Mouse (Mus musculus): ENCODE data around the gene Enah. TPM values are rescaled to one million over a fixed set of nuclear protein-coding genes. Genes with fewer than 3 reads are reported as not detected.

Enah gene
- polyA plus RNA-seq, 1 experiment from 2014 or later = 22.7 TPM

- Histone ChIP-seq H3K36me3 (no peaks in the 10 kb centered on the region), H3K9me3 (replicated peaks) (no peaks in the 10 kb centered on the region), H3K4me3 (no peak overlapping the region), H3K27me3 (replicated peaks) (0 out of 2 replicates have a peak, but pooled peaks cover 5% of the 10 kb centered on the region), H3K9ac (no peak overlapping the region), H3K4me1 (replicated peaks) (peaks cover 12% of the 10 kb centered on the region), H3K27ac (ENCODE audit: poor library complexity, severe bottlenecking) (no peak overlapping the region), H3K4me2 (no peak overlapping the region)
- 75% methylated on average over 3 of the region's 3 CpGs for WGBS
- no peak for ATAC-seq (ENCODE audit: insufficient number of reproducible peaks, low FRiP score)
These were observed 143.1 kb downstream of the Enah start for GRCm38 (mm10) chr1:181876656-181877055.

- no peak for ATAC-seq (ENCODE audit: insufficient number of reproducible peaks, low FRiP score)
- WGBS = 63% methylated on average over 9 of the region's 9 CpGs
- no peaks in the 10 kb centered on the region for H3K36me3 ChIP-seq
These were observed 146.5 kb downstream of the Enah start for GRCm38 (mm10) chr1:181873086-181873920.

GRCm38 (mm10) chr1:181872639-181873038 is 147.2 kb downstream of the Enah start:
- H3K36me3 ChIP-seq = no peaks in the 10 kb centered on the region
- peaks cover 8% of the 10 kb centered on the region; the same call in 1 of the 2 replicates for H3K4me1 ChIP-seq (replicated peaks)
- H3K4me3 ChIP-seq = no peak overlapping the region
- no peak for ATAC-seq (ENCODE audit: insufficient number of reproducible peaks, low FRiP score)
- WGBS = 63% methylated on average over 3 of the region's 3 CpGs
- H3K27ac ChIP-seq (ENCODE audit: poor library complexity, severe bottlenecking) = no peak overlapping the region
- no peaks in the 10 kb centered on the region for H3K27me3 ChIP-seq (replicated peaks)
- H3K9ac ChIP-seq = no peak overlapping the region
- H3K9me3 ChIP-seq (replicated peaks) = no peaks in the 10 kb centered on the region
- no peak overlapping the region for H3K4me2 ChIP-seq

More at GRCm38 (mm10) chr1:181873086-181873920, 146.5 kb downstream of the Enah start:
- Histone ChIP-seq H3K4me3 (no peak overlapping the region), H3K4me2 (no peak overlapping the region), H3K4me1 (replicated peaks) (peaks cover 8% of the 10 kb centered on the region; the same call in 1 of the 2 replicates), H3K9ac (no peak overlapping the region), H3K27me3 (replicated peaks) (0 out of 2 replicates have a peak, but pooled peaks cover 5% of the 10 kb centered on the region), H3K27ac (ENCODE audit: poor library complexity, severe bottlenecking) (no peak overlapping the region), H3K9me3 (replicated peaks) (no peaks in the 10 kb centered on the region)

GRCm38 (mm10) chr1:181866429-181867280 is 153.1 kb downstream of the Enah start:
- no peaks in the 10 kb centered on the region for H3K36me3 ChIP-seq
- H3K9me3 ChIP-seq (replicated peaks) = no peaks in the 10 kb centered on the region
- no peak overlapping the region for H3K27ac ChIP-seq (ENCODE audit: poor library complexity, severe bottlenecking)
- peaks cover 7% of the 10 kb centered on the region; the same call in 1 of the 2 replicates for H3K4me1 ChIP-seq (replicated peaks)
- H3K27me3 ChIP-seq (replicated peaks) = peaks cover 13% of the 10 kb centered on the region
- ATAC-seq (ENCODE audit: insufficient number of reproducible peaks, low FRiP score) = no peak
- 83% methylated on average over 6 of the region's 6 CpGs for WGBS
- no peak overlapping the region for H3K4me2 ChIP-seq
- no peak overlapping the region for H3K4me3 ChIP-seq
- H3K9ac ChIP-seq = no peak overlapping the region

- Histone ChIP-seq H3K9ac (no peak overlapping the region), H3K4me3 (no peak overlapping the region), H3K27ac (ENCODE audit: poor library complexity, severe bottlenecking) (no peak overlapping the region), H3K4me2 (no peak overlapping the region), H3K27me3 (replicated peaks) (peaks cover 13% of the 10 kb centered on the region), H3K36me3 (no peaks in the 10 kb centered on the region), H3K4me1 (replicated peaks) (peaks cover 7% of the 10 kb centered on the region; the same call in 1 of the 2 replicates), H3K9me3 (replicated peaks) (no peaks in the 10 kb centered on the region)
- no peak for ATAC-seq (ENCODE audit: insufficient number of reproducible peaks, low FRiP score)
- WGBS = 75% methylated on average over 5 of the region's 5 CpGs
These were observed 153.9 kb downstream of the Enah start for GRCm38 (mm10) chr1:181865863-181866216.

GRCm38 (mm10) chr1:181864971-181865862 is 154.6 kb downstream of the Enah start:
- Histone ChIP-seq H3K27ac (ENCODE audit: poor library complexity, severe bottlenecking) (no peak overlapping the region), H3K4me3 (no peak overlapping the region)
- no peak; the same call in 1 of the 2 replicates for ATAC-seq (ENCODE audit: insufficient number of reproducible peaks, low FRiP score)

GRCm38 (mm10) chr1:181863431-181863830 is 156.4 kb downstream of the Enah start:
- 37% methylated on average over 8 of the region's 8 CpGs for WGBS
- no peak for ATAC-seq (ENCODE audit: insufficient number of reproducible peaks, low FRiP score)
- no peak overlapping the region for H3K4me3 ChIP-seq

More at GRCm38 (mm10) chr1:181864971-181865862, 154.6 kb downstream of the Enah start:
- Histone ChIP-seq H3K4me2 (no peak overlapping the region), H3K4me1 (replicated peaks) (peaks cover 12% of the 10 kb centered on the region; the same call in 1 of the 2 replicates), H3K9ac (no peak overlapping the region), H3K9me3 (replicated peaks) (no peaks in the 10 kb centered on the region), H3K27me3 (replicated peaks) (peaks cover 13% of the 10 kb centered on the region), H3K36me3 (no peaks in the 10 kb centered on the region)
- WGBS = 68% methylated on average over 11 of the region's 11 CpGs

GRCm38 (mm10) chr1:181862676-181863374 is 157.0 kb downstream of the Enah start:
- no peaks in the 10 kb centered on the region for H3K36me3 ChIP-seq
- H3K9me3 ChIP-seq (replicated peaks) = no peaks in the 10 kb centered on the region
- ATAC-seq (ENCODE audit: insufficient number of reproducible peaks, low FRiP score) = no peak
- no peak overlapping the region for H3K4me3 ChIP-seq
- H3K27ac ChIP-seq (ENCODE audit: poor library complexity, severe bottlenecking) = no peak overlapping the region
- H3K4me1 ChIP-seq (replicated peaks) = peaks cover 12% of the 10 kb centered on the region; the same call in 1 of the 2 replicates
- peaks cover 13% of the 10 kb centered on the region for H3K27me3 ChIP-seq (replicated peaks)
- H3K4me2 ChIP-seq = no peak overlapping the region
- WGBS = 57% methylated on average over 16 of the region's 16 CpGs
- no peak overlapping the region for H3K9ac ChIP-seq

More at GRCm38 (mm10) chr1:181863431-181863830, 156.4 kb downstream of the Enah start:
- H3K4me2 ChIP-seq = no peak overlapping the region
- peaks cover 13% of the 10 kb centered on the region for H3K27me3 ChIP-seq (replicated peaks)
- no peak overlapping the region for H3K9ac ChIP-seq
- no peaks in the 10 kb centered on the region for H3K36me3 ChIP-seq
- no peak overlapping the region for H3K27ac ChIP-seq (ENCODE audit: poor library complexity, severe bottlenecking)
- peaks cover 12% of the 10 kb centered on the region; the same call in 1 of the 2 replicates for H3K4me1 ChIP-seq (replicated peaks)
- no peaks in the 10 kb centered on the region for H3K9me3 ChIP-seq (replicated peaks)

GRCm38 (mm10) chr1:181861181-181861902 is 158.4 kb downstream of the Enah start:
- no peak for ATAC-seq (ENCODE audit: insufficient number of reproducible peaks, low FRiP score)
- 61% methylated on average over 2 of the region's 2 CpGs for WGBS
- H3K9ac ChIP-seq = no peak overlapping the region
- H3K4me2 ChIP-seq = no peak overlapping the region
- peaks cover 13% of the 10 kb centered on the region for H3K27me3 ChIP-seq (replicated peaks)
- no peaks in the 10 kb centered on the region for H3K36me3 ChIP-seq
- no peaks in the 10 kb centered on the region for H3K9me3 ChIP-seq (replicated peaks)
- no peak overlapping the region for H3K27ac ChIP-seq (ENCODE audit: poor library complexity, severe bottlenecking)
- H3K4me1 ChIP-seq (replicated peaks) = peaks cover 12% of the 10 kb centered on the region; the same call in 1 of the 2 replicates
- H3K4me3 ChIP-seq = no peak overlapping the region

All from heart, embryonic 12.5 days (tissue).